Mouse (Mus musculus): Measurements from ENCODE around the gene Jmjd8. TPM values are rescaled to one million over a fixed set of nuclear protein-coding genes. Genes with fewer than 3 reads are reported as not detected.

Gene Jmjd8
- polyA plus RNA-seq, 2 experiments: 13.7 to 17.3 TPM

GRCm38 (mm10) chr17:25828223-25828594, 458 bp upstream of the Jmjd8 start:
- Histone ChIP-seq H3K9ac (replicated peaks) (no peak overlapping the region), H3K4me2 (ENCODE audit: low read depth) (peak overlapping the region; percentile 70), H3K27ac (no peak overlapping the region), H3K36me3 (replicated peaks; ENCODE audit: control insufficient read depth, insufficient read depth, low read depth) (peaks cover 14% of the 10 kb centered on the region), H3K4me1 (replicated peaks; ENCODE audit: control insufficient read depth in 2 of 2, insufficient read depth in 2 of 2, low read length in 1 of 2) (peaks cover 18 to 22% of the 10 kb centered on the region in 2 experiments), H3K4me3 (ENCODE audit: insufficient read depth in 1 of 2, low read depth in 2 of 2, low read length in 2 of 2) (peak overlapping the region; percentile 64 to 72; a peak in 2 of 4 replicates), H3K9me3 (ENCODE audit: control insufficient read depth, low read length) (no peaks in the 10 kb centered on the region), H3K27me3 (ENCODE audit: control insufficient read depth, insufficient read depth, low read length) (no peaks in the 10 kb centered on the region)
- TF ChIP-seq CTCF (IDR thresholded peaks at IDR 0.05; ENCODE audit: low read depth) (no peak), EP300 (IDR thresholded peaks at IDR 0.05; ENCODE audit: low read depth) (no peak)
- ATAC-seq (ENCODE audit: insufficient read depth) (no peak), DNase-seq (ENCODE audit: low read depth in 3 of 3, low spot score in 3 of 3) (no peak)
- 80% methylated on average over 8 of the region's 8 CpGs for WGBS (ENCODE audit: insufficient replicate concordance)

- H3K4me2 ChIP-seq (ENCODE audit: low read depth): peak overlapping the region; percentile 70
- ATAC-seq (ENCODE audit: insufficient read depth) (no peak), DNase-seq (ENCODE audit: low read depth in 3 of 3, low spot score in 3 of 3) (no peak)
- TF ChIP-seq EP300 (IDR thresholded peaks at IDR 0.05; ENCODE audit: low read depth) (no peak), CTCF (IDR thresholded peaks at IDR 0.05; ENCODE audit: low read depth) (no peak)
- peak overlapping the region; percentile 67 for H3K9ac ChIP-seq (replicated peaks)
- no peaks in the 10 kb centered on the region for H3K27me3 ChIP-seq (ENCODE audit: control insufficient read depth, insufficient read depth, low read length)
- WGBS (ENCODE audit: insufficient replicate concordance): 33% methylated on average over 8 of the region's 8 CpGs
- H3K4me1 ChIP-seq (replicated peaks; ENCODE audit: control insufficient read depth in 2 of 2, insufficient read depth in 2 of 2, low read length in 1 of 2): peaks cover 12 to 17% of the 10 kb centered on the region in 2 experiments
- H3K9me3 ChIP-seq (ENCODE audit: control insufficient read depth, low read length): no peaks in the 10 kb centered on the region
- peaks cover 14% of the 10 kb centered on the region for H3K36me3 ChIP-seq (replicated peaks; ENCODE audit: control insufficient read depth, insufficient read depth, low read depth)
- peak overlapping the region; percentile 64 to 72 for H3K4me3 ChIP-seq (ENCODE audit: insufficient read depth in 1 of 2, low read depth in 2 of 2, low read length in 2 of 2)
- peak overlapping the region; percentile 38; the same call in 1 of the 2 replicates for H3K27ac ChIP-seq
Measured at GRCm38 (mm10) chr17:25829558-25830017, 921 bp downstream of the Jmjd8 start.

GRCm38 (mm10) chr17:25830200-25830753, 1.6 kb downstream of the Jmjd8 start:
- 66% methylated on average over 4 of the region's 4 CpGs for WGBS (ENCODE audit: insufficient replicate concordance)
- Histone ChIP-seq H3K27ac (no peak overlapping the region), H3K9ac (replicated peaks) (no peak overlapping the region), H3K27me3 (ENCODE audit: control insufficient read depth, insufficient read depth, low read length) (no peaks in the 10 kb centered on the region), H3K4me1 (replicated peaks; ENCODE audit: control insufficient read depth in 2 of 2, insufficient read depth in 2 of 2, low read length in 1 of 2) (peaks cover 8 to 16% of the 10 kb centered on the region in 2 experiments), H3K9me3 (ENCODE audit: control insufficient read depth, low read length) (no peaks in the 10 kb centered on the region), H3K36me3 (replicated peaks; ENCODE audit: control insufficient read depth, insufficient read depth, low read depth) (peaks cover 14% of the 10 kb centered on the region), H3K4me3 (ENCODE audit: insufficient read depth in 1 of 2, low read depth in 2 of 2, low read length in 2 of 2) (no peak overlapping the region; a peak in 1 of 4 replicates), H3K4me2 (ENCODE audit: low read depth) (peak overlapping the region; percentile 70)
- DNase-seq (ENCODE audit: low read depth in 3 of 3, low spot score in 3 of 3) (no peak), ATAC-seq (ENCODE audit: insufficient read depth) (no peak)
- TF ChIP-seq CTCF (IDR thresholded peaks at IDR 0.05; ENCODE audit: low read depth) (no peak), EP300 (IDR thresholded peaks at IDR 0.05; ENCODE audit: low read depth) (no peak)

GRCm38 (mm10) chr17:25830806-25831431, 2.3 kb downstream of the Jmjd8 start:
- DNase-seq (ENCODE audit: low read depth in 3 of 3, low spot score in 3 of 3): no peak
- Histone ChIP-seq H3K9ac (replicated peaks) (no peak overlapping the region), H3K36me3 (replicated peaks; ENCODE audit: control insufficient read depth, insufficient read depth, low read depth) (peaks cover 13% of the 10 kb centered on the region), H3K9me3 (ENCODE audit: control insufficient read depth, low read length) (no peaks in the 10 kb centered on the region), H3K27ac (no peak overlapping the region), H3K27me3 (ENCODE audit: control insufficient read depth, insufficient read depth, low read length) (no peaks in the 10 kb centered on the region), H3K4me2 (ENCODE audit: low read depth) (peak overlapping the region; percentile 83), H3K4me1 (replicated peaks; ENCODE audit: control insufficient read depth in 2 of 2, insufficient read depth in 2 of 2, low read length in 1 of 2) (peaks cover 8 to 16% of the 10 kb centered on the region in 2 experiments), H3K4me3 (ENCODE audit: insufficient read depth in 1 of 2, low read depth in 2 of 2, low read length in 2 of 2) (peak overlapping the region in 1 of 2 experiments; percentile 74; a peak in 1 of 4 replicates)
- TF ChIP-seq EP300 (IDR thresholded peaks at IDR 0.05; ENCODE audit: low read depth): no peak
- no peak for TF ChIP-seq CTCF (IDR thresholded peaks at IDR 0.05; ENCODE audit: low read depth)
- 80% methylated on average over 14 of the region's 14 CpGs for WGBS (ENCODE audit: insufficient replicate concordance)
- no peak for ATAC-seq (ENCODE audit: insufficient read depth)

All from liver, embryonic 14.5 days (tissue).